Mouse (Mus musculus) left cerebral cortex, postnatal 10 days (tissue): ENCODE measurements around the gene Olfr286. TPM values are rescaled to one million over a fixed set of nuclear protein-coding genes. Genes with fewer than 3 reads are reported as not detected.

Experiments
- DNase-seq, 2 experiments: peaks; one replicate each; pipeline ENCODE4 v3.0.0; 2021 to 2022; ENCODE audit warnings: low spot score in 2 of 2, mixed read lengths in 1 of 2; ENCODE audit errors: extremely low spot score in 1 of 2
- intact Hi-C: fragments of 180-260 bp; cut with DNase I; formaldehyde crosslinking; loops from one replicate; pipeline ENCODE4 v1.15.1; 2025
- total RNA-seq, 2 experiments: library from RNA; stranded (reverse); gene quantifications; 2 replicates each; pipeline ENCODE4 v1.2.3; 2021

The Olfr286 gene
- total RNA-seq = not detected

- DNase-seq = no peak
- intact Hi-C loops = no loop called here
Measured at GRCm38 (mm10) chr15:98234350-98234749, at the start of gene Olfr286. Gene Olfr286, minus strand, starts transcription at chr15:98234450.

GRCm38 (mm10) chr15:98257776-98258175, 23.5 kb upstream of the Olfr286 start:
- intact Hi-C loops = no loop called here
- no peak for DNase-seq

- intact Hi-C loops = no loop called here
- no peak for DNase-seq
Measured at GRCm38 (mm10) chr15:98257193-98257592, 22.9 kb upstream of the Olfr286 start, which contains the start of gene H1fnt. Gene H1fnt, minus strand, starts transcription at chr15:98257293.

GRCm38 (mm10) chr15:98256271-98256670, 22.0 kb upstream of the Olfr286 start:
- intact Hi-C loops = no loop called here
- peak in 1 of 2 experiments; percentile 16 for DNase-seq

- intact Hi-C loops = no loop called here
- no peak for DNase-seq
Measured at GRCm38 (mm10) chr15:98235442-98235841, 1.2 kb upstream of the Olfr286 start.

GRCm38 (mm10) chr15:98226096-98226495, 8.2 kb downstream of the Olfr286 start:
- DNase-seq = no peak
- intact Hi-C loops = no loop called here

GRCm38 (mm10) chr15:98225610-98226009, 8.6 kb downstream of the Olfr286 start:
- DNase-seq = no peak
- intact Hi-C loops = no loop called here

- intact Hi-C loops = no loop called here
- no peak for DNase-seq
Measured at GRCm38 (mm10) chr15:98222377-98222776, 11.9 kb downstream of the Olfr286 start.

GRCm38 (mm10) chr15:98220877-98221276, 13.4 kb downstream of the Olfr286 start, which contains the start of the genes Gm44579 and Olfr287:
Gene Gm44579, minus strand, starts transcription at chr15:98220977.
Gene Olfr287, minus strand, starts transcription at chr15:98221056.
- intact Hi-C loops = no loop called here
- DNase-seq = no peak

- intact Hi-C loops = no loop called here
- DNase-seq = peak in 1 of 2 experiments; percentile 22
Measured at GRCm38 (mm10) chr15:98214130-98214529, 20.1 kb downstream of the Olfr286 start.

GRCm38 (mm10) chr15:98213336-98213870, 20.8 kb downstream of the Olfr286 start:
- no peak for DNase-seq
- intact Hi-C loops = no loop called here

- no peak for DNase-seq
- intact Hi-C loops = no loop called here
Measured at GRCm38 (mm10) chr15:98209676-98210075, 24.6 kb downstream of the Olfr286 start.

GRCm38 (mm10) chr15:98195442-98195841, 38.8 kb downstream of the Olfr286 start, which contains the start of gene Olfr288:
Gene Olfr288, minus strand, starts transcription at chr15:98195542.
- no peak for DNase-seq
- intact Hi-C loops = no loop called here

- intact Hi-C loops = loop anchor here (5.0 to 10.0 kb wide), 2 partner anchors 223 to 320 kb away; no protein-coding TSS in a partner anchor
- no peak for DNase-seq
Measured at GRCm38 (mm10) chr15:98184456-98184855, 49.8 kb downstream of the Olfr286 start.

GRCm38 (mm10) chr15:98181856-98182570, 52.2 kb downstream of the Olfr286 start:
- intact Hi-C loops = loop anchor here (2.0 to 10.0 kb wide), 3 partner anchors 207 to 323 kb away; no protein-coding TSS in a partner anchor
- DNase-seq = no peak

GRCm38 (mm10) chr15:98181132-98181711, 53.0 kb downstream of the Olfr286 start:
- intact Hi-C loops = loop anchor here (2.0 to 10.0 kb wide), 3 partner anchors 208 to 324 kb away; no protein-coding TSS in a partner anchor
- peak; percentile 89 to 95 for DNase-seq

- DNase-seq = no peak
- intact Hi-C loops = loop anchor here (2.0 to 10.0 kb wide), 3 partner anchors 208 to 324 kb away; no protein-coding TSS in a partner anchor
Measured at GRCm38 (mm10) chr15:98180567-98181131, 53.6 kb downstream of the Olfr286 start.

GRCm38 (mm10) chr15:98177320-98177719, 56.9 kb downstream of the Olfr286 start:
- DNase-seq = no peak
- intact Hi-C loops = no loop called here
